Mouse (Mus musculus) lung, postnatal 0 days (tissue): ENCODE data around the gene Taf3.

Experiments used
- CTCF ChIP-seq: IDR thresholded peaks from 2 replicates; pipeline ENCODE4 v1.5.1; 2016; ENCODE audit warnings: antibody characterized with exemption, mild to moderate bottlenecking
- EP300 ChIP-seq: IDR thresholded peaks from 2 replicates; pipeline ENCODE4 v1.6.1; 2016; ENCODE audit warnings: antibody characterized with exemption, mild to moderate bottlenecking, control low read depth

DNA sequence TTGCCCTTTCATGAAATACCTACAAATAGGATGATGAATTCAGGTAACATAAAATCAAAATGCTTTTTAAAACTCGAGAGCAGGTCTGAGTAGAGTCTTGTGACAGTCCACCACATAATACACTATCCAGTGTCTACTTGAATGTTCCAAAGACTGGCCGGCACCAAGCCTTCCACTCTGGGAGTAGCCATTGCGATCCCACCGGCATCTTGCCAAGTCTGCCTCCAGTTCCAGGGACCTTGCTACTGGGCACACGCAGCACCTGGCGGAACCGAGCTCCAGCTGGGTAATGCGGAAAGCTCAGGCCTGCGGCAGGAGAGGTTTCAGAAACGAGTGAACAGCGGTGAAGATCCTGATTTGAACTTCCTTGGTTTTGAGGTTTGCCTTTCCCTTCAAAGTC lies 27.1 kb downstream of the Taf3 start:
- TF ChIP-seq CTCF, result no peak
- no peak for TF ChIP-seq EP300
